23 mouse cellular contexts compared by ENCODE assay signal in the genomic region with DNA sequence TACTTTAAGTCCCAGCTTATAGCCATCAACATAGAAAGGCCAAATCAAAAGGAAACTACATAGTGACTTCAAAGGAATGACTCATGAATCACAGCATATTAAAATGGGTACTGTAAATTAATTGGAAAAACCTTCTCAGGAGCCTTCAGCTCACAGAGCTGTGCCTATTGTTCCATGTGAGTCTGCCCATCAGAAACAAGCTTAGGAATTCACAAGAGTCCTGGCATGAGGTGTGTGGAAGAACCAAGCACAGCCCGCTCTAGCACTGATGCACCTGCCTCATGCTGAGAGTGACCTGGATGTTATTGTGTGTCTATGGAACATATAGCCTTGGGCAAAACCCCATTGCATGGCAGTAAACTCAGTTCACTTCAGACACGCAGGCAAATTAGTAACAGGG.
"Had no signal": no experiment of that assay in that cellular context is flagged by ENCODE, and none has a peak within 500 bp of the region (broad histone marks: within the 10 kb centered on the region; RNA-seq: fewer than 3 reads in every experiment).

No protein-coding gene starts in this region.

- H3K9ac ChIP-seq: heart, embryonic 13.5 days; heart, embryonic 15.5 days; hindbrain, embryonic 12.5 days; hindbrain, embryonic 15.5 days; limb, embryonic 13.5 days; limb, embryonic 15.5 days; liver, embryonic 12.5 days; liver, embryonic 14.5 days had no signal

- H3K4me3 ChIP-seq: heart, adult 2 months; heart, embryonic 13.5 days; heart, embryonic 15.5 days; hindbrain, embryonic 12.5 days; hindbrain, embryonic 15.5 days; limb, embryonic 13.5 days; limb, embryonic 15.5 days; liver, embryonic 12.5 days had no signal

- ATAC-seq: intestine, embryonic 16.5 days; liver, embryonic 12.5 days had no signal

- H3K36me3 ChIP-seq: heart, embryonic 13.5 days; heart, embryonic 15.5 days; hindbrain, embryonic 12.5 days; hindbrain, embryonic 15.5 days; limb, embryonic 13.5 days; limb, embryonic 15.5 days; liver, embryonic 12.5 days had no signal

- H3K27me3 ChIP-seq: heart, embryonic 13.5 days; heart, embryonic 15.5 days; hindbrain, embryonic 12.5 days; hindbrain, embryonic 15.5 days; limb, embryonic 13.5 days; limb, embryonic 15.5 days; liver, embryonic 12.5 days had no signal

- H3K4me1 ChIP-seq: heart, embryonic 13.5 days; heart, embryonic 15.5 days; hindbrain, embryonic 15.5 days; limb, embryonic 15.5 days; liver, embryonic 12.5 days had no signal

- DNase-seq: gastrocnemius, postnatal 14 days; gastrocnemius, postnatal 36 days; heart, adult 2 months; heart, postnatal 14 days; heart, postnatal 36 days; kidney, adult 11 months; kidney, adult 2 months; kidney, adult 9 months; kidney, postnatal 25 days; layer of hippocampus, postnatal 36 days; left cerebral cortex, postnatal 4 days had no signal

- H3K4me2 ChIP-seq: heart, embryonic 11.5 days; heart, embryonic 13.5 days; heart, embryonic 15.5 days; hindbrain, embryonic 12.5 days; hindbrain, embryonic 15.5 days; limb, embryonic 13.5 days; limb, embryonic 15.5 days; liver, embryonic 12.5 days had no signal

- H3K27ac ChIP-seq: heart, adult 2 months; heart, embryonic 13.5 days; heart, embryonic 15.5 days; hindbrain, embryonic 12.5 days; hindbrain, embryonic 15.5 days; hindbrain, postnatal 0 days; kidney, postnatal 0 days; limb, embryonic 13.5 days; limb, embryonic 15.5 days; liver, embryonic 12.5 days; liver, embryonic 14.5 days had no signal

- H3K9me3 ChIP-seq: heart, embryonic 13.5 days; heart, embryonic 15.5 days; hindbrain, embryonic 12.5 days; hindbrain, embryonic 15.5 days; limb, embryonic 13.5 days; limb, embryonic 15.5 days; liver, embryonic 12.5 days had no signal
